Mouse (Mus musculus) ES-E14 (cell line): ENCODE data around the gene Col4a2. TPM values are rescaled to one million over a fixed set of nuclear protein-coding genes. Genes with fewer than 3 reads are reported as not detected.

Experiments
- DNase-seq: peaks from one replicate; pipeline ENCODE4 v3.0.0-alpha.2; 2013; ENCODE audit warnings: low read depth, low spot score
- H3K27ac ChIP-seq: 2 replicates; pipeline ENCODE4 v1.5.1; 2012; ENCODE audit warnings: low read depth, mild to moderate bottlenecking, low read length, moderate library complexity, mixed read lengths; ENCODE audit not compliant: poor library complexity, insufficient read depth, severe bottlenecking
- H3K36me3 ChIP-seq: 2 replicates; pipeline ENCODE4 v1.6.1; 2012; ENCODE audit warnings: mild to moderate bottlenecking, low read length, moderate library complexity, mixed read lengths; ENCODE audit not compliant: control insufficient read depth, poor library complexity, insufficient read depth, severe bottlenecking
- H3K4me1 ChIP-seq, 2 experiments: fragments of 150-350 bp in 1 of 2; sonication (generic) in 1 of 2; 2 replicates each; pipeline ENCODE4 v1.6.1; 2012; ENCODE audit warnings: low read length in 2 of 2, mild to moderate bottlenecking in 1 of 2, mixed read lengths in 1 of 2; ENCODE audit not compliant: control insufficient read depth in 2 of 2, insufficient read depth in 2 of 2, poor library complexity in 1 of 2
- H3K4me3 ChIP-seq, 2 experiments: fragments of 150-350 bp in 1 of 2; sonication (generic) in 1 of 2; 2 replicates each; pipeline ENCODE4 v1.5.1; 2012; ENCODE audit warnings: low read length in 2 of 2, low read depth in 1 of 2, mild to moderate bottlenecking in 1 of 2, mixed read lengths in 1 of 2; ENCODE audit not compliant: insufficient read depth in 1 of 2, poor library complexity in 1 of 2, severe bottlenecking in 1 of 2
- H3K9ac ChIP-seq: 2 replicates; pipeline ENCODE4 v1.6.1; 2012; ENCODE audit warnings: low read depth, mild to moderate bottlenecking, low read length, mixed read lengths; ENCODE audit not compliant: poor library complexity, insufficient read depth, severe bottlenecking
- H3K9me3 ChIP-seq: fragments of 150-350 bp; sonication (generic); 2 replicates; pipeline ENCODE4 v1.6.1; 2012; ENCODE audit warnings: low read depth, mild to moderate bottlenecking, low read length; ENCODE audit not compliant: control insufficient read depth, insufficient read depth
- CHD2 ChIP-seq: IDR thresholded peaks from 2 replicates; pipeline ENCODE4 v1.6.1; 2014; ENCODE audit warnings: mild to moderate bottlenecking, low read depth, low read length, inconsistent platforms
- HCFC1 ChIP-seq: IDR thresholded peaks from 2 replicates; pipeline ENCODE4 v1.6.1; 2012; ENCODE audit warnings: low read length, inconsistent platforms, borderline replicate concordance; ENCODE audit not compliant: insufficient read depth
- MAFK ChIP-seq: IDR thresholded peaks from 2 replicates; pipeline ENCODE4 v1.6.1; 2014; ENCODE audit warnings: mild to moderate bottlenecking, low read depth, low read length, inconsistent platforms; ENCODE audit not compliant: insufficient read depth
- ZC3H11A ChIP-seq: IDR thresholded peaks from 2 replicates; pipeline ENCODE4 v1.6.1; 2012; ENCODE audit warnings: low read depth, mild to moderate bottlenecking, inconsistent platforms, low read length, borderline replicate concordance
- ZNF384 ChIP-seq: IDR thresholded peaks from 2 replicates; pipeline ENCODE4 v1.6.1; 2012; ENCODE audit warnings: low read depth, low read length, inconsistent platforms
- in situ Hi-C, 2 experiments: fragments of 600-800 bp; cut with MboI; formaldehyde crosslinking; loops; one replicate each; pipeline ENCODE4 v1.15.1; 2025; ENCODE audit warnings: low sequenced_read_pairs in 2 of 2, inconsistent platforms in 1 of 2; ENCODE audit not compliant: unreplicated experiment in 2 of 2
- total RNA-seq: library from RNA; depleted of rRNA; stranded (reverse); fragments of 300-350 nt; gene quantifications from 2 replicates; pipeline ENCODE4 v1.2.3, GENCODE M21; 2012

The Col4a2 gene
- total RNA-seq, 1 experiment, result 102 TPM

DNA sequence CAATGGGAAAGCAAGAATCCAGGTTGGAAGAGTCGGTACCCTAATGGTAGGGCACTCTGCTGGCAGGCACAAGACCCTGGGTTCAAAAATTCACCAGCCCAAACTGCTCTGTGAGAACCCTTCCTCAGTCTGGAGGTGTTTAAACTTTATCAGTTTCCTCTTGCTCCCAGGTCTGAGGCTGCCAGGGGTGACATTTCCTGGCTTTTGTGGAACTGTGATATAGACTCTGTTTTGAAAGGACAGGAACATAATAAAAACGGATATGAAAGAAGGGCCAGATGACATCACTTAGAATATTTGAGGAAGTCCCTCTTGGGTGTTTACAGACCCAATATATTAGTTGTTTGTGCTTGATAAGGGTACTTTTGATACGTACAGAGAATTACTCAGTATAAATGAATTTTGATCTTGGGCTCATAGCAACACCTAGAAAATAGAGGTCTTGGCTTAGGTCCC, 28.5 kb downstream of the Col4a2 start:
- TF ChIP-seq MAFK (no peak), ZNF384 (no peak), HCFC1 (no peak), ZC3H11A (no peak), CHD2 (no peak)
- Histone ChIP-seq H3K27ac (no peak overlapping the region), H3K9ac (no peak overlapping the region), H3K4me1 (peaks cover 0 to 4% of the 10 kb centered on the region in 2 experiments; a peak in 2 of 4 replicates), H3K4me3 (no peak overlapping the region), H3K36me3 (no peaks in the 10 kb centered on the region), H3K9me3 (no peaks in the 10 kb centered on the region)
- in situ Hi-C loops, result no loop called here
- DNase-seq, result no peak

DNA sequence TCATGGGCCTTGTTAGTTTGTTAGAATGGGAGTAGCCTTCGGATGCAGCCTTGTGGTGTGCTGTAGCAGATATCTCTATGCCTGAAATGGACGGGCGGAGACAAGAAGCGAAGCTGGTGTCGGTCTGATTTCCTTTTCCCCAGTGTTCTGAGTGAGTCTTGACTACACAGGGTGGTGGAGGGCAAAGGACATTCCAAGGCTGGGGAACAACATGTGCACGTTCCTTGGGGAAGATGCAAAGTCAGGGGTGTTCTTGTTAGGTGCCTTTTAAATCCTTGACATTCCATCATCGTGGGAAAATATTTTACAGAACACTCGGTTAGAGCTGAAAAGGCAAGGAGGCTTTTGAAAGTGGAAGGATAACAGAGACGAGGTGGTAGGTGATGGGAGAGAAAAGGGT, 31.9 kb downstream of the Col4a2 start:
- H3K4me1 ChIP-seq, result peaks cover 0 to 4% of the 10 kb centered on the region in 2 experiments; a peak in 2 of 4 replicates
- TF ChIP-seq CHD2 (no peak), ZNF384 (no peak)
- in situ Hi-C loops, result no loop called here

GRCm38 (mm10) chr8:11346225-11346624, 33.6 kb downstream of the Col4a2 start:
- H3K9me3 ChIP-seq, result no peaks in the 10 kb centered on the region
- no peak overlapping the region for H3K27ac ChIP-seq
- in situ Hi-C loops, result no loop called here
- no peak overlapping the region for H3K4me3 ChIP-seq
- no peak for DNase-seq
- TF ChIP-seq MAFK (no peak), ZC3H11A (no peak), HCFC1 (no peak), CHD2 (no peak), ZNF384 (no peak)
- H3K4me1 ChIP-seq, result no peaks in the 10 kb centered on the region; a peak in 1 of 4 replicates
- H3K9ac ChIP-seq, result no peak overlapping the region
- H3K36me3 ChIP-seq, result no peaks in the 10 kb centered on the region

More for the DNA sequence above, 31.9 kb downstream of the Col4a2 start:
- no peak overlapping the region for H3K9ac ChIP-seq
- H3K4me3 ChIP-seq, result no peak overlapping the region
- no peaks in the 10 kb centered on the region for H3K36me3 ChIP-seq
- no peak for DNase-seq
- H3K27ac ChIP-seq, result no peak overlapping the region
- H3K9me3 ChIP-seq, result no peaks in the 10 kb centered on the region

DNA sequence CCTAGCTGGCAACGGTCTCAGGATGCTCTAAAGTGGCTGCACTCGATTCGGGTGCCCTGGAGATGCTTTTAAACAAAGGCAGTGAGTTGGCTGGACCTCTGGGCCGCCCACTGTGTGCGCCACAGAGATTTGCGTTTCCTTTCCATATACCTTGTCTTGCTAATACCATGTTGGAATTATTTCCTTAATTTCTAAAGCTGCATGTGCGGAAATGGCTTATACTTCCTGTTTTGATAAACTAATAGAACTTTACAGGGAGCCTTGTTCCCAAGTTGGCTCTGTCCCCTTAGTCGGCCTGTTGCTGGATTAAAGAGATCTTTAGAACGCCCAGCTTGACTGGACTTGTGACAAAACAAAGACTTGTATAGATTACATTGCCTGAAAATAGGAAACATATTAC, 35.1 kb downstream of the Col4a2 start:
- TF ChIP-seq ZC3H11A (no peak), CHD2 (no peak), MAFK (no peak), HCFC1 (no peak), ZNF384 (no peak)
- DNase-seq, result no peak
- Histone ChIP-seq H3K4me1 (no peaks in the 10 kb centered on the region), H3K36me3 (no peaks in the 10 kb centered on the region), H3K9me3 (no peaks in the 10 kb centered on the region), H3K9ac (no peak overlapping the region), H3K27ac (no peak overlapping the region), H3K4me3 (no peak overlapping the region)
- in situ Hi-C loops, result no loop called here

DNA sequence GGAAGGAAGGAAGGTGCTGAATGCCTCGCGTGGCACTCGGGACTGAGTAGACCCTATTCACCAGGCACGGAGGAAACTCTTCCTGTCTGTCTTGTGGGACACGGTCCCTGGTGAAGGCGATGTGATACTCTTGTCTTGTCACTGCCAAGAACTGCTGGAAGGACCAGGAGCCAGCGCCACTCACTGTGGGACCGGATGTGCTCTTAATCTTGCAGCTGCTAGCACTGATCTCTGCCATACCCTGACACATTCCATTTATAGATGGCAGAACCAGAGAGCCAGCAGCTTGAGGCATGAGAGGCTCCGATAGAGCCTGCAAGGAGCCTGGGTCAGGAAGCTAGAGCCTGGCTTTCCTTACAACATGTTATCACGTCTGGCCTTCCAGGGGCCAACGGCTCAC, 36.0 kb downstream of the Col4a2 start:
- no peaks in the 10 kb centered on the region for H3K4me1 ChIP-seq
- in situ Hi-C loops, result no loop called here
- H3K4me3 ChIP-seq, result no peak overlapping the region
- H3K27ac ChIP-seq, result no peak overlapping the region
- H3K36me3 ChIP-seq, result no peaks in the 10 kb centered on the region
- no peak for DNase-seq
- no peak for TF ChIP-seq ZNF384
- TF ChIP-seq HCFC1, result no peak
- no peak for TF ChIP-seq MAFK
- TF ChIP-seq CHD2, result no peak
- TF ChIP-seq ZC3H11A, result no peak
- H3K9ac ChIP-seq, result no peak overlapping the region
- no peaks in the 10 kb centered on the region for H3K9me3 ChIP-seq
